Mouse (Mus musculus): ENCODE measurements around the gene Tmem206.

The Tmem206 gene

DNA sequence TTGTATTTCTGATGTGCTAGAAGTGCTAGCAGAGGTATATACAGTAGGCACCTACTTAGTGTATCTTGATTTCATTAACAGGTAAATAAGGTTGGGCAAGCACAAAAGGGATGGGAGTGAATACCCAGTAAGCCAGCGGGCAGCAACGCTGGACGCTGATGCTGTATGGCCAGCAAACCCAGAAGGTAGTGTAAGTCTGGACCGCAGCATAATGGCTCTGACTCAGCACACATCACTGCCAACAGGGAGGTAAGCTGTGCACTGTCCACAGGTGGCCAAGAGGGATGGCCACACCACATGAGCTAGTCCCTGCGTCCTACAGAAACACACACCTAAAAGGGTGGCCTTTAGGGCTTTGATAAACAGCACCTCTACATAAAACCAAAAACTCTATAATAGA, 24.6 kb downstream of the Tmem206 start:
- DNase-seq (ENCODE audit: low read depth in 2 of 2, low spot score in 2 of 2) = no peak

- DNase-seq (ENCODE audit: low read depth in 2 of 2, low spot score in 2 of 2) = peak in 1 of 2 experiments; percentile 45
These were observed 27.2 kb downstream of the Tmem206 start for GRCm38 (mm10) chr1:191352786-191353488.

GRCm38 (mm10) chr1:191353836-191354235, 28.1 kb downstream of the Tmem206 start:
- no peak for DNase-seq (ENCODE audit: low read depth in 2 of 2, low spot score in 2 of 2)

- DNase-seq (ENCODE audit: low read depth in 2 of 2, low spot score in 2 of 2) = no peak
These were observed 31.2 kb downstream of the Tmem206 start for GRCm38 (mm10) chr1:191356936-191357335.

- no peak for DNase-seq (ENCODE audit: low read depth in 2 of 2, low spot score in 2 of 2)
These were observed 33.8 kb downstream of the Tmem206 start for GRCm38 (mm10) chr1:191359478-191359877.

- DNase-seq (ENCODE audit: low read depth in 2 of 2, low spot score in 2 of 2) = no peak
These were observed 36.7 kb downstream of the Tmem206 start for GRCm38 (mm10) chr1:191362412-191362811.

- DNase-seq (ENCODE audit: low read depth in 2 of 2, low spot score in 2 of 2) = peak; percentile 66 to 73
These were observed 38.8 kb downstream of the Tmem206 start for GRCm38 (mm10) chr1:191364477-191364876.

DNA sequence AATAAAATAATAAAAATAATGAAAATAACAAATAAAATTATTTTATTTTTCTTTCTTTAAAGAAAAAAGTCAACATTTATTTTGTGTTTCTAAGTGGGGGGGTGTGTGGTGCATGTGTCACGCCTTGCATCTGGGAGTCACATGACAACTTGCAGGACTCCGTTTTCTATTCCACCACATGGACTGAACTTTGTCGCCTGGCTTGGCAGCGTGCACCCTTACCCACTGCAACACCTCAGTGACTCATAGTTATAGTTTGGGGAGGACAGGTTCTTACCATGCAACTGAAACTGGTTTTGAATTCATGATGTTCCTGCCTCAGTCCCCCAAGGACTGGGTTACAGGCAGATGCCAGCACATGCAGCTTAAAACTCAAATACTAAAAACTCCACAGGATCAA, 42.5 kb downstream of the Tmem206 start:
- no peak for DNase-seq (ENCODE audit: low read depth in 2 of 2, low spot score in 2 of 2)

DNA sequence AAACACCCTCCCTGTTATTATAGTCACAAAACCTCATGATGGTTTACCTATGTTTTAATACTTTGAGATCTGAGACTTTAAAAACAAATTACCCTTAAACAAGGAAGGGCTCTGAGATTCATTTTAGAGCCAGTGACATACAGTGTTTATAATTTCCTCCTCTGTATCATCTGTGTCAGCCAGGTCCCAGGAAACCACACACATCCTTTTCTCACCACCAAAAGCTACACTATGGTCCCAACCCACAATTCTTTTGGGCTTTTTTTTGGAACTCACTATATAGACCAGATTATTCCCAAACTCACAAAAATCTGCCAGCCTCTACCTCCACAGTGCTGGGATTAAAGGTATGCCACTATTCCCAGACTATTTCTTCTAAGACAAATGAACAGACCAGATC, 43.4 kb downstream of the Tmem206 start:
- peak in 1 of 2 experiments; percentile 19 for DNase-seq (ENCODE audit: low read depth in 2 of 2, low spot score in 2 of 2)

GRCm38 (mm10) chr1:191374993-191375643, 49.4 kb downstream of the Tmem206 start:
- DNase-seq (ENCODE audit: low read depth in 2 of 2, low spot score in 2 of 2) = no peak

GRCm38 (mm10) chr1:191375644-191375998, 49.9 kb downstream of the Tmem206 start:
- DNase-seq (ENCODE audit: low read depth in 2 of 2, low spot score in 2 of 2) = no peak

DNA sequence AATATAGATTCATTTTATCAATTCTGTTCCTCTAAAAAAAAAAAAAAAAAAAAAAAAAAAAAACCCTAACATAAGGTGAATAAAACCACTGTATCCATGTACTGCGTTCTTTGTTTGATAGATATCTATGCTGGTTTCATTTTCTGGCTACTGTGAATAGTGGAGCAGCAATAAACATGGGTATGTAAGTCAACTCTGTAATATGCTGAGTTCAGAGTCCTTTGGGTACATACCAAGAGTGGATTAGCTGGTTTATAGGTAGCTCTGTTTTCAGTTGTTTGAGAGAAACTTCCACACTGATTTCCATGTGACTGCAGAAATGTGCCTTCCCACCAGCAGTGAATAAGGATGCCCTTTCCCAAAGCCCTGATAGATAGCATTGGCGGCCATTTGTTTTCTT, 52.4 kb downstream of the Tmem206 start:
- DNase-seq (ENCODE audit: low read depth in 2 of 2, low spot score in 2 of 2) = no peak

GRCm38 (mm10) chr1:191380843-191381242, 55.1 kb downstream of the Tmem206 start:
- DNase-seq (ENCODE audit: low read depth in 2 of 2, low spot score in 2 of 2) = no peak

- no peak for DNase-seq (ENCODE audit: low read depth in 2 of 2, low spot score in 2 of 2)
These were observed 56.4 kb downstream of the Tmem206 start for GRCm38 (mm10) chr1:191381955-191382736.

DNA sequence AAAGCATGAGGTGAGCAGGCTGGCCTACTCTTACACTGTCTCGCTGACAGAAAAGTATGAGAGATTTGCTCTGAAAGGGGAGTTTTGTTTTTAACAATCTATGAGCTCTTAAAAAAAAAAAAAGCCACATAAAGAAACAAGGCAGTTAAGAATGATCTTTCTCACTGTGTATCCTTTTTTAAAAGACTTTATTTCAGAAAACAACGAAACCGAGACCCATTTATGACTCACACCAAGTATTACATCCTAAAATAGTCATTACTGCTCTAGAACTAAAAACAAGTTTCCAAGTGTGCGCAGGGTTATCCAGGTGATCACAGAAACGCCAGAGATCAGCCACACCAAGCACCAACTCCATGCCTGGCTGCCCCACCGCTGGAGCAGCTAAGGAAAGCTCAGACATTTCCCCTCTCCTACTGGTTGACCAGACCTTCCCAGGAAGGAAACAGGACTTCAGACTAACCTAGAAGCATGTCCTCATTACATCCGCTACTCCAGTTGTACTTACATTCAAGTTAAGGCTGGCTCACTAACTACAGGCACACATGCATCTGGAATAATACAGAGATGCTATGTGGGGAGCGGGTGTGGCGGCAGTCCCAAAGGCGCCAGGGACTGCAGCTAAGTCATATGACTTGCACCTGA, 59.2 kb downstream of the Tmem206 start:
- DNase-seq (ENCODE audit: low read depth in 2 of 2, low spot score in 2 of 2) = no peak

DNA sequence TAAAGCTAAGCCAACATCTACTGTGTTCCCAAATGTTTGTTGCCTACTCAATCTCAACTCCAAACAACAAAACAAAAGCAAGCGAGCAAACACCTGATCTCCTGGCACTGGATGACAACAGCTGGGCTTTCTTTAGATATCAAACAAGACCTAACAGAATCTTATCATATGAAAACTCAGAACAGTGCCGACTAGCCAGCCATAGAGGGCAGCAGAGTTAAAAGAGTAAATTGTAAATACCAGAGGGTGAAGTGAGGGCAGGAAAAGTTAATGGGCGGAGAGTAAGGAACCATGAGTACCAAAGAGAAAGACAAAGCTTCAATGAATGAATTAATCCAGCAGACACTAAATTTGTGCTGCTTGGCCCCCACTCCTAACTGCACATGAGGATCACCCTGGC, 65.6 kb downstream of the Tmem206 start:
- DNase-seq (ENCODE audit: low read depth in 2 of 2, low spot score in 2 of 2) = peak; percentile 51 to 68

- no peak for DNase-seq (ENCODE audit: low read depth in 2 of 2, low spot score in 2 of 2)
These were observed 67.8 kb downstream of the Tmem206 start for GRCm38 (mm10) chr1:191393536-191393935.

- no peak for DNase-seq (ENCODE audit: low read depth in 2 of 2, low spot score in 2 of 2)
These were observed 68.4 kb downstream of the Tmem206 start for GRCm38 (mm10) chr1:191394126-191394525.

- DNase-seq (ENCODE audit: low read depth in 2 of 2, low spot score in 2 of 2) = no peak
These were observed 69.5 kb downstream of the Tmem206 start for GRCm38 (mm10) chr1:191395200-191395599.

- DNase-seq (ENCODE audit: low read depth in 2 of 2, low spot score in 2 of 2) = peak; percentile 55 to 58
These were observed 70.2 kb downstream of the Tmem206 start for GRCm38 (mm10) chr1:191395871-191396433.

- peak in 1 of 2 experiments; percentile 46 for DNase-seq (ENCODE audit: low read depth in 2 of 2, low spot score in 2 of 2)
These were observed 70.7 kb downstream of the Tmem206 start for GRCm38 (mm10) chr1:191396446-191396845.
